Mouse (Mus musculus) A20 (cell line): ENCODE measurements around the gene Foxp1.

Source experiments
- DNase-seq: peaks from one replicate; pipeline ENCODE4 v3.0.0-alpha.2; 2011; ENCODE audit warnings: low read depth, low spot score

Foxp1 gene

GRCm38 (mm10) chr6:99211663-99212333 is 310.7 kb downstream of the Foxp1 start:
- no peak for DNase-seq

GRCm38 (mm10) chr6:99210161-99210560 is 312.4 kb downstream of the Foxp1 start:
- DNase-seq, result no peak

GRCm38 (mm10) chr6:99207226-99207885 is 315.2 kb downstream of the Foxp1 start:
- no peak for DNase-seq

- no peak for DNase-seq
These were observed 316.1 kb downstream of the Foxp1 start for GRCm38 (mm10) chr6:99206437-99206870.

- no peak for DNase-seq
These were observed 316.7 kb downstream of the Foxp1 start for GRCm38 (mm10) chr6:99205587-99206436.

GRCm38 (mm10) chr6:99204780-99205586 is 317.5 kb downstream of the Foxp1 start:
- peak; percentile 73 for DNase-seq

GRCm38 (mm10) chr6:99204052-99204779 is 318.3 kb downstream of the Foxp1 start:
- DNase-seq, result peak; percentile 67

- DNase-seq, result peak; percentile 59
These were observed 319.3 kb downstream of the Foxp1 start for GRCm38 (mm10) chr6:99203231-99203630.

GRCm38 (mm10) chr6:99202781-99203180 is 319.7 kb downstream of the Foxp1 start:
- no peak for DNase-seq

GRCm38 (mm10) chr6:99201271-99201705 is 321.2 kb downstream of the Foxp1 start:
- DNase-seq, result no peak

- no peak for DNase-seq
These were observed 321.9 kb downstream of the Foxp1 start for GRCm38 (mm10) chr6:99200656-99201055.

- no peak for DNase-seq
These were observed 323.2 kb downstream of the Foxp1 start for GRCm38 (mm10) chr6:99199277-99199676.

GRCm38 (mm10) chr6:99193697-99194096 is 328.8 kb downstream of the Foxp1 start:
- no peak for DNase-seq

GRCm38 (mm10) chr6:99191636-99192137 is 330.8 kb downstream of the Foxp1 start:
- peak; percentile 80 for DNase-seq

GRCm38 (mm10) chr6:99191041-99191635 is 331.4 kb downstream of the Foxp1 start:
- DNase-seq, result peak; percentile 73

GRCm38 (mm10) chr6:99189967-99190366 is 332.6 kb downstream of the Foxp1 start:
- DNase-seq, result no peak

GRCm38 (mm10) chr6:99188366-99189216 is 333.9 kb downstream of the Foxp1 start:
- peak; percentile 54 for DNase-seq

- DNase-seq, result peak; percentile 44
These were observed 334.6 kb downstream of the Foxp1 start for GRCm38 (mm10) chr6:99187914-99188313.

- peak; percentile 50 for DNase-seq
These were observed 335.1 kb downstream of the Foxp1 start for GRCm38 (mm10) chr6:99187415-99187814.
